Mouse (Mus musculus): ENCODE results near the gene Mlf2. TPM values are rescaled to one million over a fixed set of nuclear protein-coding genes. Genes with fewer than 3 reads are reported as not detected.

Mlf2 gene
- polyA plus RNA-seq (2015; fragmentation: Nextera tagmentation; extraction: Ambion mirVana): 275 and 312 TPM in 2 replicates

GRCm38 (mm10) chr6:124930754-124931524 lies at the start of gene Mlf2:
Gene Mlf2, plus strand, starts transcription at chr6:124931386.

DNA sequence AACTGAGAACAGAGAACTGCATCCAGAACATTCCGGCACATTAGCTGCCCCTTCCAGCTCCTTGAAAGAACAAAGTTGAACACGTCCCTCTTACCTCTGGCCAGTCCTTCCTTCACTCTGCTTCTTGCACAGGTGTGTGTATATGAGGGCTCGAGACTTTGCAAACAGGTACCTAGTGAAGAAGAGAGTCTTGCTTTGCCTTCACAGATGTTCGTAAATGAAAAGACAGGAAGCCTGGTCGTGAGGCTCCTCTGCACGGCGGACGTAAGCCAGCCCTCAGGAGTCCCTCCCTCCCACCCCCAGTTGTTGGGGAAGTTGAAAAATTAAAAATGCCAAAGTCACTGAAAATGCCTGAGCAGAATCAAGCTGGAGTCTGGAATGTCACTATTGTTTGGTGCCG lies 43.2 kb upstream of the Mlf2 start, which contains the start of gene Cd4:
Gene Cd4 (minus strand): TSS at position 236 of the 400 bp plus-strand sequence.

GRCm38 (mm10) chr6:124911533-124912218 lies 19.5 kb upstream of the Mlf2 start, which contains the start of gene Lag3:
Gene Lag3, minus strand, starts transcription at chr6:124911705.

DNA sequence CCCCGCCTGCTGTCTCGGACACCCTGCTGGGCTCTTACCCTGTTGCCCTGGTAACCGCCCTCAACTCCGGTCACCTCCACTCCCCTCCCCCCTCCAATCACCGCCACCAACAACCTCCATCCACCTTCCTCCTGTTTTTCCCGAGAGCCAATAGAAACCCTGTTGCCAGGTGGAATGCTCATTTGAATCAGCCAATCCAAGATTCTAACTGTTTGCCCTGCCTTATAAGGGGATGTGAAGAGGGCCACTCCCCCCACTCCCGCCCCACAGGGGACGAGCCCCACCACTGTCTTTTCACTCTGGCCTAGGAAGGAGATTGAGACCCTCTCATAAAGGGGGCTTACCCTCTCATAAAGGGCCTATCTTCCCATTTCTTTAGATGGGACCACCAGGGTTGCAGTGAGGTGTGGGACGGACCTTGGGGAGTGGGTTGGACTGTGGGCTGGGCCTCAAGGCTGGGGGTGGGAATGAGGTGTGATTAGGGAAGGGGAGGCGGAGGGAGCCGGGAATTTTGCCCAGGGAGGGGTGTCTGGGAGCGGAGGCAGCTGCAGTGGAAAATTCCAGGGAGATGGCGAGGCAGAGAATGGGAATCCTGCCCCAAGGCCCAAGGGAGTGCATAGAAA lies 11.4 kb upstream of the Mlf2 start, which contains the start of gene Ptms:
Gene Ptms (minus strand): TSS at position 409 of the 623 bp plus-strand sequence.

DNA sequence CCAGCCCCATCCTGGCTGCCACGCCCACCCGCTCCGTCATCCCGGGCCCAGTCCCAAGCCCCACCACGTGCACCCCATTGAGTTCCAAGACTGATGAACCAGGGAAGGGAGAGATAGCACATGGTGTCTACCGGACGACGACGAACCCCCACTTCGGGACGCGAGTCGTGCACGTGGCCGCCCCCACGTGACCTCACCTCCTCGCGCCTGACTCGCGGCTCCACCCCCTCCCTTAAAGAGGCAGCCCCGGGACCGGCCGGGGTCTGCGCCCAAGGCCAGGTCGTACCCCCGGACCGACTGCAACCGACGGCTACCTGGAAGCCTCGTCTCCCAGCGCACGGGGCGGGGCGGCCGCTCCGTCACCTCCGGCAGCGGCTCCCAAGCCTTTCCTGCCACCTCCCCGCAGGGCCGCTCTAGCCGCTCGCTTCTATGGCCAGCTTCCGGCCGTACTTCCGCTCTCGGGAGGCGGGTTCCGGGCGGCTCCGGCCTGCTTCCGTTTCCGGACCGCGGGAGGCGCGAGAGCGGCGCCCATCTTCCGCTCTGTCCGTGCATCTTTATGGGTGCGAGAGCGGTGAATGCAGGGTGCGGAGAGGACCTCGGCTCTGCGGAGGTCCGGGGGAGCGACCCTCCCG lies 34.0 kb downstream of the Mlf2 start, which contains the start of gene Cops7a:
Gene Cops7a (minus strand): TSS at position 451 of the 632 bp plus-strand sequence.

Other genes with a start within 250 kb of the Mlf2 start
- 114 and 121 TPM in 2 replicates for gene Emg1, start 219.2 kb upstream of the Mlf2 start, polyA plus RNA-seq (2015; fragmentation: Nextera tagmentation; extraction: Ambion mirVana)
- gene Phb2, start 219.1 kb upstream of the Mlf2 start, polyA plus RNA-seq (2015; fragmentation: Nextera tagmentation; extraction: Ambion mirVana): 334 and 346 TPM in 2 replicates
- gene Ptpn6, start 192.7 kb upstream of the Mlf2 start, polyA plus RNA-seq (2015; fragmentation: Nextera tagmentation; extraction: Ambion mirVana): 6.7 and 11.0 TPM in 2 replicates
- gene Grcc10, start 190.0 kb upstream of the Mlf2 start, polyA plus RNA-seq (2015; fragmentation: Nextera tagmentation; extraction: Ambion mirVana): 290 and 323 TPM in 2 replicates
- gene Gm45234, start 175.4 kb upstream of the Mlf2 start, polyA plus RNA-seq (2015; fragmentation: Nextera tagmentation; extraction: Ambion mirVana): not detected in 2 replicates
- 6.9 TPM in 2 replicates for gene Atn1, start 174.9 kb upstream of the Mlf2 start, polyA plus RNA-seq (2015; fragmentation: Nextera tagmentation; extraction: Ambion mirVana)
- 2.5 and 3.6 TPM in 2 replicates for gene Eno2, start 161.7 kb upstream of the Mlf2 start, polyA plus RNA-seq (2015; fragmentation: Nextera tagmentation; extraction: Ambion mirVana)
- gene Lrrc23, start 151.7 kb upstream of the Mlf2 start, polyA plus RNA-seq (2015; fragmentation: Nextera tagmentation; extraction: Ambion mirVana): 0.21 TPM in 1 of 2 replicates, not detected in the other
- gene Spsb2, start 122.7 kb upstream of the Mlf2 start, polyA plus RNA-seq (2015; fragmentation: Nextera tagmentation; extraction: Ambion mirVana): 18.9 and 21.0 TPM in 2 replicates
- 2,607 and 2,784 TPM in 2 replicates for gene Tpi1, start 117.1 kb upstream of the Mlf2 start, polyA plus RNA-seq (2015; fragmentation: Nextera tagmentation; extraction: Ambion mirVana)
- gene Usp5, start 101.9 kb upstream of the Mlf2 start, polyA plus RNA-seq (2015; fragmentation: Nextera tagmentation; extraction: Ambion mirVana): 54.6 and 59.3 TPM in 2 replicates
- gene Cdca3, start 101.8 kb upstream of the Mlf2 start, polyA plus RNA-seq (2015; fragmentation: Nextera tagmentation; extraction: Ambion mirVana): 38.3 and 39.3 TPM in 2 replicates
- gene Gnb3, start 91.1 kb upstream of the Mlf2 start, polyA plus RNA-seq (2015; fragmentation: Nextera tagmentation; extraction: Ambion mirVana): 5.0 and 6.0 TPM in 2 replicates
- 13.6 and 16.0 TPM in 2 replicates for gene P3h3, start 73.6 kb upstream of the Mlf2 start, polyA plus RNA-seq (2015; fragmentation: Nextera tagmentation; extraction: Ambion mirVana)
- gene Gpr162, start 67.4 kb upstream of the Mlf2 start, polyA plus RNA-seq (2015; fragmentation: Nextera tagmentation; extraction: Ambion mirVana): 0.35 and 0.68 TPM in 2 replicates
- gene Cd4, start 43.2 kb upstream of the Mlf2 start, polyA plus RNA-seq (2015; fragmentation: Nextera tagmentation; extraction: Ambion mirVana): 0.40 and 0.52 TPM in 2 replicates
- gene Lag3, start 19.7 kb upstream of the Mlf2 start, polyA plus RNA-seq (2015; fragmentation: Nextera tagmentation; extraction: Ambion mirVana): 0.87 and 1.0 TPM in 2 replicates
- gene Ptms, start 11.3 kb upstream of the Mlf2 start, polyA plus RNA-seq (2015; fragmentation: Nextera tagmentation; extraction: Ambion mirVana): 182 and 227 TPM in 2 replicates
- gene Cops7a, start 34.2 kb downstream of the Mlf2 start, polyA plus RNA-seq (2015; fragmentation: Nextera tagmentation; extraction: Ambion mirVana): 106 and 117 TPM in 2 replicates
- 0.21 and 0.58 TPM in 2 replicates for gene Pianp, start 65.3 kb downstream of the Mlf2 start, polyA plus RNA-seq (2015; fragmentation: Nextera tagmentation; extraction: Ambion mirVana)
- gene Zfp384, start 77.8 kb downstream of the Mlf2 start, polyA plus RNA-seq (2015; fragmentation: Nextera tagmentation; extraction: Ambion mirVana): 5.5 and 7.5 TPM in 2 replicates
- 56.2 and 64.5 TPM in 2 replicates for gene Ing4, start 108.4 kb downstream of the Mlf2 start, polyA plus RNA-seq (2015; fragmentation: Nextera tagmentation; extraction: Ambion mirVana)
- gene Acrbp, start 118.3 kb downstream of the Mlf2 start, polyA plus RNA-seq (2015; fragmentation: Nextera tagmentation; extraction: Ambion mirVana): 2.7 and 3.3 TPM in 2 replicates
- 0.23 and 0.78 TPM in 2 replicates for gene Lpar5, start 136.5 kb downstream of the Mlf2 start, polyA plus RNA-seq (2015; fragmentation: Nextera tagmentation; extraction: Ambion mirVana)
- gene Chd4, start 164.6 kb downstream of the Mlf2 start, polyA plus RNA-seq (2015; fragmentation: Nextera tagmentation; extraction: Ambion mirVana): 37.2 and 42.4 TPM in 2 replicates
- 28.0 and 28.3 TPM in 2 replicates for gene Nop2, start 200.5 kb downstream of the Mlf2 start, polyA plus RNA-seq (2015; fragmentation: Nextera tagmentation; extraction: Ambion mirVana)
- gene Iffo1, start 213.9 kb downstream of the Mlf2 start, polyA plus RNA-seq (2015; fragmentation: Nextera tagmentation; extraction: Ambion mirVana): 79.7 and 90.1 TPM in 2 replicates
- 6,738 and 7,144 TPM in 2 replicates for gene Gapdh, start 235.1 kb downstream of the Mlf2 start, polyA plus RNA-seq (2015; fragmentation: Nextera tagmentation; extraction: Ambion mirVana)

Measured in skeletal muscle tissue, postnatal 0 days (tissue).